Mouse (Mus musculus): Measurements from ENCODE around the gene Khdc1a. TPM values are rescaled to one million over a fixed set of nuclear protein-coding genes. Genes with fewer than 3 reads are reported as not detected.

The Khdc1a gene
- not detected in 2 replicates for polyA plus RNA-seq (2015; fragmentation: Nextera tagmentation; extraction: Ambion mirVana)

DNA sequence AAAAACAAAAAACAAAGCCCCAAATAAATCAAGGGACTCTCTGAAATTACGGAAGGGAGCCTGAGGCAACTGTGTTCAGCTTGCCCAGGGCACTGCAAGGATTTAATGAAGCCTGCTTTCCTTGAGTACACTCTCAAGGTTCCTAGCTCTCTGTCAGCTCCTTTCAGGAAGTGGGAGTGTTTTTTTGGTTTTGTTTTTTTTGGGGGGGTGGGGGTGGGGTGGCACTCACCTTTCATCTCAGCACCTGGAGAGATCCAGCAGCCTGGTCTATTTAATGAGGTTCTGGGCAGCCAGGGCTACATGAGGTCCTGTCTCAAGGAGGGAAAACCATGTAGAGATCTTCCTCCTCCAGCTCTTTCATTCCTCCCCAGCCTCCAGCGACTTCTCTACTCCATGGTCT lies at the start of gene Khdc1a:
TSS of gene Khdc1a (plus strand) at position 301 of the 400 bp plus-strand sequence.

DNA sequence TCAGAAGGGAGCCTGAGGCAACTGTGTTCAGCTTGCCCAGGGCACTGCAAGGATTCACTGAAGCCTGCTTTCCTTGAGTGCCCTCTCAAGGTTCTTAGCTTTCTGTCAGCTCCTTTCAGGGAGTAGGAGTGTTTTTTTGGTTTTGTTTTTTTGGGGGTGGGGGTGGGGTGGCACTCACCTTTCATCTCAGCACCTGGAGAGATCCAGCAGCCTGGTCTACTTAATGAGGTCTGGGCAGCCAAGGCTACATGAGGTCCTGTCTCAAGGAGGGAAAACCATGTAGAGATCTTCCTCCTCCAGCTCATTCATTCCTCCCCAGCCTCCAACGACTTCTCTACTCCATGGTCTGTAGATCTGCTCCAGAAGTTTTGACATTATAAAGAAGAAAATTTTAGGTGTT lies 18.6 kb downstream of the Khdc1a start, which contains the start of gene Khdc1c:
TSS of gene Khdc1c (plus strand) at position 301 of the 400 bp plus-strand sequence.

DNA sequence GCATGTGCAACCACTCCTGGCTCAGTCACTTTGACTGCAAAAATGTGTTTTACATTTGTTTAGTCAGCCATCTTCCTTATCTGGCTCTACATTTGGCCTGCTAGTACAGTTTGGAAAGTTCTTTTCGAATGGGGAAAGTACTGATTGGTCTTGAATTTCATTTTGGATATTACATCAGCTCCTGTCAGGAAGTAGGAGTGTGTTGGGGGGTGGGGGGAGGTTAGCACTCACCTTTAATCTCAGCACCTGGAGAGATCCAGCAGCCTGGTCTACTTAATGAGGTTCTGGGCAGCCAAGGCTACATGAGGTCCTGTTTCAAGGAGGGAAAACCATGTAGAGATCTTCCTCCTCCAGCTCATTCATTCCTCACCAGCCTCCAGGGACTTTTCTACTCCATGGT lies 33.8 kb downstream of the Khdc1a start, which contains the start of gene Khdc1b:
TSS of gene Khdc1b (plus strand) at position 301 of the 400 bp plus-strand sequence.

Other genes with a start within 250 kb of the Khdc1a start
- 27.0 and 32.7 TPM in 2 replicates for gene Tmem14a, start 131.1 kb upstream of the Khdc1a start, polyA plus RNA-seq (2015; fragmentation: Nextera tagmentation; extraction: Ambion mirVana)
- gene Gsta3, start 109.1 kb upstream of the Khdc1a start, polyA plus RNA-seq (2015; fragmentation: Nextera tagmentation; extraction: Ambion mirVana): 0.59 and 0.67 TPM in 2 replicates
- gene Khdc1c, start 18.7 kb downstream of the Khdc1a start, polyA plus RNA-seq (2015; fragmentation: Nextera tagmentation; extraction: Ambion mirVana): not detected in 2 replicates
- 0.10 TPM in 2 replicates for gene Khdc1b, start 33.9 kb downstream of the Khdc1a start, polyA plus RNA-seq (2015; fragmentation: Nextera tagmentation; extraction: Ambion mirVana)

Data from neural tube, postnatal 0 days (tissue).